Mouse (Mus musculus): ENCODE results near the gene Sgcb. TPM values are rescaled to one million over a fixed set of nuclear protein-coding genes. Genes with fewer than 3 reads are reported as not detected.
"Not testable (repeated sequence)": the region's sequence is repeated elsewhere in the genome, so short reads cannot be mapped to it uniquely, and the experiment has no call there.

The Sgcb gene
- total RNA-seq, 2 experiments from 2014 or later: 74.1 to 79.0 TPM

DNA sequence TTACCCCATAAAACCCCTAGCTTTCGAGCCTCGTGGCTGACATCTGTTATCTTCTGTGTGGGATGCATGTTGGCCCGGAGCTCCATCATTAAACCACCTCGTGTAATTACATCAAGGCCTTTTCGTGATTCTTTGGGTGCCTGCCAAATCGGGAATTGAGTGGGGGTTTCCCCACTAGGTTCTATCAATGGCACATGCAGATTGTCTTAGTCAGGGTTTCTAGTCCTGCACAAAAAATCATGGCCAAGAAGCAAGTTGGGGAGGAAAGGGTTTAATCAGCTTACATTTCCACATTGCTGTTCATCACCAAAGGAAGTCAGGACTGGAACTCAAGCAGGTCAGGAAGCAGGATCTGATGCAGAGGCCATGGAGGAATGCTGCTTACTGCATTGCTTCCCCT lies 63.6 kb downstream of the Sgcb start:
- not testable (repeated sequence) for DNase-seq (ENCODE audit: low spot score)

Other genes with a start within 250 kb of the Sgcb start
- gene Cwh43, start 241.7 kb downstream of the Sgcb start, total RNA-seq (2021): not detected
- gene Dcun1d4, start 166.8 kb downstream of the Sgcb start, total RNA-seq (2021): 10 to 100 TPM; 10.8 to 11.1 TPM
- gene Lrrc66, start 15.3 kb downstream of the Sgcb start, total RNA-seq (2021): not detected
- under 1 TPM in 1 of 2 experiments, not detected in 1; 0.14 TPM for gene Spata18, start 3.6 kb upstream of the Sgcb start, total RNA-seq (2021)

Data from gastrocnemius, adult 18-20 months (tissue).